Mouse (Mus musculus): ENCODE measurements around the gene Gng5. TPM values are rescaled to one million over a fixed set of nuclear protein-coding genes. Genes with fewer than 3 reads are reported as not detected.

Gene Gng5
- polyA plus RNA-seq (2016; fragmentation: Nextera tagmentation; extraction: Ambion mirVana): 727 and 828 TPM in 2 replicates

DNA sequence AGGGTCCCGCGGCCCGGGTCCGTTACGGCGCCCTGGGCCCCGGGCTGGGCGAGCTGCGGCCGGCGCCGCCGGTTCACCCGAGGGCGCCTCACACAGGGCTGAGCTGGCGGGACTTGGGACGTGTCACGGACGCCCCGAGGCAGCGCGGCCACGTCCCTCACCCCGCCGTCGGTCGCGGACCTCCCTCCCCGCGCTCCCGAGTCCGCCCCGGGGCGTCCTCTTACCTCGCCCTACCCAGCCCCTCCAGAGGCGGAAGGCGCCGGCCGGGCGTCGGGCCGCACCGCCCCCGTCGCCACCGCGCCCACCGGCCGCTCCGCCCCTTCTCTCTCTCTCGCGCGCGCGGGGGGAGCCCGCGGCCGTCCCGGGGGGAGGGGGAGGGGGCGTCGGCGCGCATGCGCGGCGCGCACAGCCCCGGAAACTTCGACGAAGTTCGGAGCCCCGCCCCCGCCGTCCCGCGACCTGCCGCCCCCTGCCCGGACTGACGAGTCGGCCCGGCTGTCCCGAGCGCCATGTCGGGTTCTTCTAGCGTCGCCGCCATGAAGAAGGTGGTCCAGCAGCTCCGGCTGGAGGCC lies at the start of gene Gng5, which contains the start of gene Spata1:
TSS of gene Gng5 (plus strand) at position 377 of the 572 bp plus-strand sequence.
TSS of gene Spata1 (minus strand) at position 323 of the 572 bp plus-strand sequence.
- Histone ChIP-seq H3K4me2 (replicated peaks) (peak within 1 kb of the TSS; percentile 66), H3K36me3 (peaks cover 5% of the 10 kb centered on the region), H3K27me3 (no peaks in the 10 kb centered on the region), H3K27ac (peak within 1 kb of the TSS; percentile 82), H3K4me3 (peak within 1 kb of the TSS; percentile 72), H3K9me3 (replicated peaks) (no peaks in the 10 kb centered on the region), H3K4me1 (peaks cover 18% of the 10 kb centered on the region), H3K9ac (peak within 1 kb of the TSS; percentile 85)
- peak; percentile 93 for ATAC-seq (ENCODE audit: low FRiP score)
- under 1% methylated on average over 66 of the region's 88 CpGs for WGBS

GRCm38 (mm10) chr3:146450371-146450841 lies 49.2 kb upstream of the Gng5 start:
- Histone ChIP-seq H3K9ac (peak overlapping the region; percentile 73), H3K27me3 (no peaks in the 10 kb centered on the region), H3K4me2 (replicated peaks) (peak overlapping the region; percentile 64), H3K27ac (peak overlapping the region; percentile 67), H3K36me3 (0 out of 2 replicates have a peak, but pooled peaks cover 3% of the 10 kb centered on the region), H3K4me1 (peaks cover 10% of the 10 kb centered on the region), H3K9me3 (replicated peaks) (no peaks in the 10 kb centered on the region), H3K4me3 (peak overlapping the region; percentile 47)
- ATAC-seq (ENCODE audit: low FRiP score): peak; percentile 99
- under 1% methylated on average over 29 of the region's 29 CpGs for WGBS

DNA sequence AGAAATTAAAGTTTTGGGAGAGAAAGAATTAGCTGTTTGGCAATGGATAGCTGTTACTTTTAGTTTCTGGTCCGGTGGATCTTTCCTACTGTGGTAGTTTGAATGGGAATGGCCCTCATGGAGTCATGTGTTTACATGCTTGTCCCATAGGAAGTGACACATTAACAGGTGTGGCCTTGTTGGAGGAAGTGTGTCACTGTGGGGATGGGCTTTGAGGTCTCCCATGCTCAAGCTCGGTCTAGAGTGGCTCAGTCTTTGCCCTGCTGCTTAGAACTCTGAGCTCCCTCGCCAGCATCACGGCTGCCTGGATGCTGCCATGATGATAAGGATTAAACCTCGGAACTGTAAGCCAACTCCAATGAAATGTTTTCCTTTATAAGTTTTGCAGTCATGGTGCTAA lies 48.2 kb upstream of the Gng5 start:
- H3K4me3 ChIP-seq: no peak overlapping the region
- H3K9me3 ChIP-seq (replicated peaks): no peaks in the 10 kb centered on the region
- peak overlapping the region; percentile 64; the same call in 1 of the 2 replicates for H3K4me2 ChIP-seq (replicated peaks)
- ATAC-seq (ENCODE audit: low FRiP score): no peak
- 87% methylated on average over 5 of the region's 5 CpGs for WGBS
- H3K36me3 ChIP-seq: no peaks in the 10 kb centered on the region
- H3K27me3 ChIP-seq: no peaks in the 10 kb centered on the region
- no peak overlapping the region for H3K9ac ChIP-seq
- H3K4me1 ChIP-seq: peaks cover 10% of the 10 kb centered on the region
- no peak overlapping the region for H3K27ac ChIP-seq

DNA sequence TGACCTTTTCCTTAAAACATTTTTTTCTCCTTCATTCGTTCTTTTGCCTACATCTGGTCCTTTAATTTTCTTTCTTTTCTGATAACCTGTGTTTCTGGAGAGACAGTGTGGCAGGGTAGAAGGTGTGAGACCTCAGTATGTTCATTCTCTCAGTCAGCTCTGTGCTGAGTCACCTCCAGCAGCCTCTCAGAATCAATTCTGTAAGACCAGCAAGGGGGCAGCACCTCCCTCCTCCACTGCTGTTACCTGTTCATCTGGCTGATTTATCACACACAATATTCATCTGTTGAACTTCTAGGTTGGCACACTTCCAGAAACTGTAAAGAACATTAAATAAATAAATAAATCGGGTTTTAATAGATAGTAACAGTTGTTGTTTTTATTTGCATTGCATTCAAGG lies 36.7 kb upstream of the Gng5 start:
- no peak overlapping the region for H3K4me2 ChIP-seq (replicated peaks)
- no peak for ATAC-seq (ENCODE audit: low FRiP score)
- WGBS: 63% methylated on average over 2 of the region's 2 CpGs
- no peaks in the 10 kb centered on the region for H3K4me1 ChIP-seq
- no peaks in the 10 kb centered on the region for H3K27me3 ChIP-seq
- no peak overlapping the region for H3K9ac ChIP-seq
- H3K9me3 ChIP-seq (replicated peaks): no peaks in the 10 kb centered on the region
- no peak overlapping the region for H3K27ac ChIP-seq
- H3K4me3 ChIP-seq: no peak overlapping the region
- H3K36me3 ChIP-seq: no peaks in the 10 kb centered on the region; the same call in 1 of the 2 replicates

- no peaks in the 10 kb centered on the region for H3K36me3 ChIP-seq
- H3K9me3 ChIP-seq (replicated peaks): no peaks in the 10 kb centered on the region
- no peak overlapping the region for H3K4me2 ChIP-seq (replicated peaks)
- no peak overlapping the region for H3K27ac ChIP-seq
- no peak overlapping the region for H3K9ac ChIP-seq
- H3K4me3 ChIP-seq: no peak overlapping the region
- 88% methylated on average over 2 of the region's 2 CpGs for WGBS
- H3K27me3 ChIP-seq: no peaks in the 10 kb centered on the region
- no peaks in the 10 kb centered on the region for H3K4me1 ChIP-seq
- no peak for ATAC-seq (ENCODE audit: low FRiP score)
These were observed 30.4 kb upstream of the Gng5 start for GRCm38 (mm10) chr3:146469226-146469625.

GRCm38 (mm10) chr3:146472657-146473056 lies 26.9 kb upstream of the Gng5 start:
- no peak overlapping the region for H3K4me2 ChIP-seq (replicated peaks)
- no peaks in the 10 kb centered on the region for H3K27me3 ChIP-seq
- no peaks in the 10 kb centered on the region for H3K36me3 ChIP-seq
- no peak overlapping the region for H3K9ac ChIP-seq
- H3K4me1 ChIP-seq: no peaks in the 10 kb centered on the region
- H3K9me3 ChIP-seq (replicated peaks): no peaks in the 10 kb centered on the region
- no peak overlapping the region for H3K4me3 ChIP-seq
- 74% methylated on average over 4 of the region's 4 CpGs for WGBS
- no peak for ATAC-seq (ENCODE audit: low FRiP score)
- H3K27ac ChIP-seq: no peak overlapping the region

- no peak for ATAC-seq (ENCODE audit: low FRiP score)
These were observed 25.9 kb upstream of the Gng5 start for GRCm38 (mm10) chr3:146473741-146474140.

DNA sequence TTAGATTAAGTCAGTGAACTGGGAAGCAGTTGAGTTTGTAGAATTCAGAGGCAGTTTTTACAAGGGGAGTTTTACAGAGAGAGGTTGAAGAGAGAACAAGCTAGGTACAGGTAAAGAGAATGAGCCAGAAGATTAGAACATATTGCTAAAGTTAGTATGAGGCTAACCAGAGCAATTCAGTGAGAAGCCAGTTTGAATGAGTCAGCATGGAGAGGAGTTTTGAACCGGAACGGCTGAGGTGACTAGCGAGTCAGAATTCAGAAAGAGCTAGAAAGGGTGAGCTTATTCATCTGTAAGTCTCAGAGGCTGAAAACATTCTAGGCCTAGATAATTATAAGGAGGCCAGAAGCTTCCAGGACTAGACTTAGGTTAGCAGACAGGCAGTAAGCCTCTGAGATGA lies 25.2 kb upstream of the Gng5 start:
- Histone ChIP-seq H3K4me3 (no peak overlapping the region), H3K27me3 (no peaks in the 10 kb centered on the region), H3K9ac (no peak overlapping the region), H3K4me1 (no peaks in the 10 kb centered on the region), H3K9me3 (replicated peaks) (no peaks in the 10 kb centered on the region), H3K36me3 (no peaks in the 10 kb centered on the region), H3K4me2 (replicated peaks) (no peak overlapping the region), H3K27ac (no peak overlapping the region)
- ATAC-seq (ENCODE audit: low FRiP score): no peak
- 92% methylated on average over 3 of the region's 3 CpGs for WGBS

More at GRCm38 (mm10) chr3:146473741-146474140, 25.9 kb upstream of the Gng5 start:
- no peaks in the 10 kb centered on the region for H3K4me1 ChIP-seq
- H3K36me3 ChIP-seq: no peaks in the 10 kb centered on the region
- H3K27ac ChIP-seq: no peak overlapping the region
- no peak overlapping the region for H3K9ac ChIP-seq
- H3K4me2 ChIP-seq (replicated peaks): no peak overlapping the region
- no peaks in the 10 kb centered on the region for H3K9me3 ChIP-seq (replicated peaks)
- H3K27me3 ChIP-seq: no peaks in the 10 kb centered on the region
- no peak overlapping the region for H3K4me3 ChIP-seq

DNA sequence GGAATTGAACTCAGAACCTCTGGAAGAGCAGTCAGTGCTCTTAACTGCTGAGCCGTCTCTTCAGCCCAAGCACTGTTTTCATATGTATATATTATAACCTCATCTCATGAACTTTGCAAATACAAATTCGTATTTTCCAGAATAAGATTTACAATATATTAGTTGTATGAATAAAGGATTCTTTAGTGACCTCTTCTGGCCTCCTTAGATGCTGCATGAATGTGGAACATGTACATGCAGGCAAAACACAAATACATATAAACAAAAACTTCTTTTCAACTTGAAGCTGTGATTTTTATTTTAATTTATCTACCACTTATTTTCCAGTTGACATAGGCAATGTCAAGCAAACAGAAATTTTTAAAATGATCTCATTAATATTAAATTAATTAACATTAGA lies 17.6 kb upstream of the Gng5 start:
- H3K36me3 ChIP-seq: no peaks in the 10 kb centered on the region
- H3K4me3 ChIP-seq: no peak overlapping the region
- H3K4me2 ChIP-seq (replicated peaks): no peak overlapping the region
- no peak overlapping the region for H3K27ac ChIP-seq
- H3K27me3 ChIP-seq: no peaks in the 10 kb centered on the region
- no peaks in the 10 kb centered on the region for H3K9me3 ChIP-seq (replicated peaks)
- H3K4me1 ChIP-seq: no peaks in the 10 kb centered on the region
- H3K9ac ChIP-seq: no peak overlapping the region
- WGBS: 78% methylated on average over 2 of the region's 2 CpGs
- ATAC-seq (ENCODE audit: low FRiP score): no peak

DNA sequence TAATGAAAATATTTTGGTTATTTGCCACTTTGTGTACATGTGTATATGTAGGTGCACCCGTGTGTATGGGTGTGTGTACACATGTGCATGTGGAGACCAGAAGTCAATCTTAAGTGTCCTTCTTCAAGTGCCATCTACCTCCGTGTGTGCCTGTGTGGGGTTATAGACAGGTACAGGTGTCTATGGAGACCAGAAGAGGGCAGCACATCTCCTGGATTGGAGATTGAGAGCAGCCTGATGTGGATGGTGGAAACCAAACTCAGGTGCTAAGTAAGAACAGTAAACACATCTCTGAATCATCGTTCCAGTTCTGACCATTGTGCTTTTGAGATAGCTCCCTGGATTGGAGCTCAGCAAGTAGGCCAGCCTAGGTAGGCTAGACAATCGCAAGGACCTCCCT lies 13.1 kb upstream of the Gng5 start:
- no peaks in the 10 kb centered on the region for H3K9me3 ChIP-seq (replicated peaks)
- no peak overlapping the region for H3K27ac ChIP-seq
- ATAC-seq (ENCODE audit: low FRiP score): no peak
- 86% methylated on average over 4 of the region's 4 CpGs for WGBS
- H3K4me2 ChIP-seq (replicated peaks): no peak overlapping the region
- no peaks in the 10 kb centered on the region for H3K27me3 ChIP-seq
- no peak overlapping the region for H3K9ac ChIP-seq
- H3K4me1 ChIP-seq: no peaks in the 10 kb centered on the region
- no peak overlapping the region for H3K4me3 ChIP-seq
- H3K36me3 ChIP-seq: no peaks in the 10 kb centered on the region

DNA sequence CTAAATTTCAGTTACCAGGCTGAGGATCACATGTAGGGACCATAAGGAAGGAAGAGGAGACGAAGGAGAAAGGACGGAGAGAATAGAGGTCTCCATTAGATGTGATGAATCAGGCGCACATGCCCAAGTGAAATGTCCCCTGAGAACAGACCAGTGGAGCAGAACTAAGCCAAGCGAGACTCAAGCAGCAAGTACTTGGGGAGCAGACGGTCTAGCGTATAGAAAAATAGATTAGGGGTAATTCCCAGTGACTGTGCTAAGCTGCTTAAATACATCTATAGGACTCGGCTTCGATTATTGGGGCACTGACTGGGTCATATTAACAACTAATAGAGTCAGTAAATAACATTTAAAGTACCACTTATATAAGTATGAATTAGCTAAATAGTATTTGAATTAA lies 4.7 kb upstream of the Gng5 start:
- H3K9me3 ChIP-seq (replicated peaks): no peaks in the 10 kb centered on the region
- no peak overlapping the region for H3K4me2 ChIP-seq (replicated peaks)
- H3K9ac ChIP-seq: no peak overlapping the region
- no peaks in the 10 kb centered on the region for H3K36me3 ChIP-seq
- no peak overlapping the region for H3K4me3 ChIP-seq
- 67% methylated on average over 8 of the region's 8 CpGs for WGBS
- no peaks in the 10 kb centered on the region; the same call in 1 of the 2 replicates for H3K4me1 ChIP-seq
- H3K27ac ChIP-seq: no peak overlapping the region
- ATAC-seq (ENCODE audit: low FRiP score): no peak
- H3K27me3 ChIP-seq: no peaks in the 10 kb centered on the region

DNA sequence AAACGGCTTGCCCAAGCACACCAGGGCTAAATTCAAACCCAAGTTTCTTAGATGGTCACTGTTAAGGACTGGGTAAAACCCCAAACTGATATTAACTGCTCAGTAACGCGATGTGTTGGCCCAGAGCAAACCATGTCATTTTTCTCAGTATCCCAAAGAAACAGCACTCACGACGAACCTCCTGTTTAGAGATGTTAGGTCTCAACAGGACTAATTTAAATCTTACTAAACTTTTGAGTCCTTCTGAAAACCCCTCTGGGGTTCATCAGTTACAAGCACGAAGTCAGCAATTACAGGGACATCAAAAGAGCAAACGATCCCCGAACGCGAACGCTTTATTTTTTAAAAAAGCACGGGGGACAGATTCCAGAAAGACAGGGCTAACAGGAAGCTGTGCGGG lies 618 bp upstream of the Gng5 start:
- Histone ChIP-seq H3K9ac (peak overlapping the region; percentile 85), H3K36me3 (peaks cover 5% of the 10 kb centered on the region), H3K4me3 (peak overlapping the region; percentile 72), H3K27ac (peak overlapping the region; percentile 80), H3K27me3 (no peaks in the 10 kb centered on the region), H3K4me2 (replicated peaks) (peak overlapping the region; percentile 66), H3K9me3 (replicated peaks) (no peaks in the 10 kb centered on the region), H3K4me1 (peaks cover 18% of the 10 kb centered on the region)
- ATAC-seq (ENCODE audit: low FRiP score): no peak
- WGBS: 3% methylated on average over 13 of the region's 13 CpGs

Data from hindbrain, embryonic 12.5 days (tissue).